ENCODE assay signal across 7 mouse cellular contexts in genomic region chr7:78912974-78913474, GRCm38 (mm10). TPM values are rescaled to one million over a fixed set of nuclear protein-coding genes. Genes with fewer than 3 reads are reported as not detected.
A peak's percentile ranks its signal among the peaks of the same experiment; 100 is the strongest.
DNase-seq lines count a peak whose midpoint lies in the region; ATAC-seq and TF ChIP-seq lines count a peak whose summit lies in the region.

Gene Isg20 (plus strand): TSS chr7:78913424.

- no peak for DNase-seq in testis, postnatal 14 days (ENCODE audit: low spot score)
- DNase-seq in forebrain, embryonic 11.5 days (ENCODE audit: low spot score), result no peak
- no peak for DNase-seq in retina, postnatal 1 day
- DNase-seq in frontal cortex, adult 2 months (ENCODE audit: extremely low spot score in 1 of 2, low spot score in 1 of 2), result no peak

- peak within 1 kb of the TSS; percentile 24; the same call in 1 of the 2 replicates for H3K9ac ChIP-seq in forebrain, embryonic 11.5 days (ENCODE audit: low read length)
- no peak within 1 kb of the TSS for H3K9ac ChIP-seq in limb, embryonic 12.5 days (replicated peaks)

- no peak for TF ChIP-seq CTCF in testis, adult 2 months (IDR thresholded peaks at IDR 0.05; ENCODE audit: control insufficient read depth, insufficient read depth, insufficient replicate concordance, low read depth, low read length)
- no peak for TF ChIP-seq CTCF in olfactory bulb, adult 2 months (IDR thresholded peaks at IDR 0.05; ENCODE audit: insufficient read depth, low read depth, low read length)

- no peak; the same call in 1 of the 2 replicates for ATAC-seq in forebrain, embryonic 11.5 days (replicated peaks; ENCODE audit: low FRiP score)
- ATAC-seq in limb, embryonic 12.5 days (ENCODE audit: insufficient number of reproducible peaks, insufficient read depth, low FRiP score, low TSS enrichment, low read depth), result no peak

- H3K27me3 ChIP-seq in testis, adult 2 months (ENCODE audit: control insufficient read depth, insufficient read depth, low read length), result no peaks in the 10 kb centered on the region
- H3K27me3 ChIP-seq in forebrain, embryonic 11.5 days (ENCODE audit: control insufficient read depth, insufficient read depth, low read length), result no peaks in the 10 kb centered on the region
- no peaks in the 10 kb centered on the region for H3K27me3 ChIP-seq in limb, embryonic 12.5 days

- H3K4me3 ChIP-seq in testis, adult 2 months (ENCODE audit: control insufficient read depth, low read depth, low read length), result peak within 1 kb of the TSS; percentile 72
- H3K4me3 ChIP-seq in forebrain, embryonic 11.5 days (ENCODE audit: low read depth, low read length), result no peak within 1 kb of the TSS
- H3K4me3 ChIP-seq in limb, embryonic 12.5 days (replicated peaks), result no peak within 1 kb of the TSS
- peak within 1 kb of the TSS; percentile 27 for H3K4me3 ChIP-seq in olfactory bulb, adult 2 months (ENCODE audit: insufficient read depth, low read depth, low read length)

- 0 out of 2 replicates have a peak within 1 kb of the TSS, but pooled peaks have one; percentile 43 for H3K27ac ChIP-seq in testis, adult 2 months (ENCODE audit: control insufficient read depth, insufficient read depth, low read depth, low read length)
- no peak within 1 kb of the TSS for H3K27ac ChIP-seq in forebrain, embryonic 11.5 days (ENCODE audit: low read depth, low read length)
- H3K27ac ChIP-seq in limb, embryonic 12.5 days, result no peak within 1 kb of the TSS
- H3K27ac ChIP-seq in olfactory bulb, adult 2 months (ENCODE audit: insufficient read depth, low read depth, low read length), result no peak within 1 kb of the TSS

- no peaks in the 10 kb centered on the region for H3K9me3 ChIP-seq in forebrain, embryonic 11.5 days (ENCODE audit: control insufficient read depth, low read length)
- H3K9me3 ChIP-seq in limb, embryonic 12.5 days, result no peaks in the 10 kb centered on the region

- peaks cover 7% of the 10 kb centered on the region for H3K4me1 ChIP-seq in testis, adult 2 months (ENCODE audit: control insufficient read depth, insufficient read depth, low read length)
- H3K4me1 ChIP-seq in forebrain, embryonic 11.5 days (replicated peaks; ENCODE audit: control insufficient read depth, insufficient read depth, low read length), result peaks cover 8% of the 10 kb centered on the region; the same call in 1 of the 2 replicates
- peaks cover 10% of the 10 kb centered on the region for H3K4me1 ChIP-seq in limb, embryonic 12.5 days (replicated peaks)
- H3K4me1 ChIP-seq in olfactory bulb, adult 2 months (ENCODE audit: control insufficient read depth, insufficient read depth, low read length), result peaks cover 18% of the 10 kb centered on the region

- no peaks in the 10 kb centered on the region for H3K36me3 ChIP-seq in testis, adult 2 months (ENCODE audit: control insufficient read depth, insufficient read depth, low read length)
- no peaks in the 10 kb centered on the region; the same call in 1 of the 2 replicates for H3K36me3 ChIP-seq in forebrain, embryonic 11.5 days (ENCODE audit: control insufficient read depth, insufficient read depth, low read length)
- peaks cover 10% of the 10 kb centered on the region; the same call in 1 of the 2 replicates for H3K36me3 ChIP-seq in limb, embryonic 12.5 days

- peak within 1 kb of the TSS; percentile 36; the same call in 1 of the 2 replicates for H3K4me2 ChIP-seq in forebrain, embryonic 11.5 days (ENCODE audit: low read depth, low read length, severe bottlenecking)
- H3K4me2 ChIP-seq in limb, embryonic 12.5 days, result peak within 1 kb of the TSS; percentile 36

- no peak for TF ChIP-seq POLR2A in testis, adult 2 months (IDR thresholded peaks at IDR 0.05; ENCODE audit: control insufficient read depth, low read depth, low read length)
- TF ChIP-seq POLR2A in olfactory bulb, adult 2 months (IDR thresholded peaks at IDR 0.05; ENCODE audit: insufficient read depth, low read depth, low read length), result no peak

- 53% methylated on average over 5 of the region's 5 CpGs for WGBS in forebrain, embryonic 11.5 days
- WGBS in limb, embryonic 12.5 days, result 70% methylated on average over 5 of the region's 5 CpGs
- 70% methylated on average over 5 of the region's 5 CpGs for WGBS in olfactory bulb, adult 2 months

RNA-seq across cellular contexts. Expression of gene Isg20, which starts in this region (rescaled TPM):
- polyA plus RNA-seq in testis, adult 2 months (2012; rRNA removed), result 275 and 277 TPM in 2 replicates
- 0.39 and 0.51 TPM in 2 replicates for polyA plus RNA-seq in forebrain, embryonic 11.5 days (2014; fragmentation: Nextera tagmentation; extraction: Ambion mirVana)
- 0.25 and 0.65 TPM in 2 replicates for polyA plus RNA-seq in limb, embryonic 12.5 days (2016; fragmentation: Nextera tagmentation; extraction: Ambion mirVana)
- polyA plus RNA-seq in olfactory bulb, adult 2 months (2012; ENCODE audit: insufficient read depth, insufficient read length, low replicate concordance, missing spikeins), result not detected in 2 replicates
- polyA plus RNA-seq in frontal cortex, adult 2 months (2012; rRNA removed), result 3.1 and 4.7 TPM in 2 replicates

Comparison
In these comparisons a context has a peak if more than half of its experiments do, and no peak if none do; other contexts are left out.
1. RNA of gene Isg20 (polyA plus RNA-seq): 275 to 277 TPM in testis, adult 2 months; 3.1 to 4.7 TPM in frontal cortex, adult 2 months, 0.39 to 0.51 TPM in forebrain, embryonic 11.5 days, 0.25 to 0.65 TPM in limb, embryonic 12.5 days and not detected in olfactory bulb, adult 2 months; every median in the first group is over 10 times any median in the second.
2. H3K4me3 ChIP-seq: peak in testis, adult 2 months (single experiment) and olfactory bulb, adult 2 months (single experiment); none in forebrain, embryonic 11.5 days (single experiment) and limb, embryonic 12.5 days (single experiment).